Mouse (Mus musculus) CH12F3 (cell line): ENCODE results near the gene Sardh.

Experiments
- in situ Hi-C: fragments of 300-500 bp; cut with MboI; formaldehyde crosslinking; loops from 2 replicates; pipeline ENCODE4 v1.14.3; 2020; ENCODE audit warnings: low sequenced_read_pairs

Gene Sardh

GRCm38 (mm10) chr2:27248211-27248610, at the start of gene Sardh:
Gene Sardh (minus strand): TSS chr2:27248337.
- in situ Hi-C loops: no loop called here

- in situ Hi-C loops: loop anchor here (25.0 kb wide), 1 partner anchor 465 kb away; no protein-coding TSS in a partner anchor
Observed at GRCm38 (mm10) chr2:27296656-27297406, 48.7 kb upstream of the Sardh start.

DNA sequence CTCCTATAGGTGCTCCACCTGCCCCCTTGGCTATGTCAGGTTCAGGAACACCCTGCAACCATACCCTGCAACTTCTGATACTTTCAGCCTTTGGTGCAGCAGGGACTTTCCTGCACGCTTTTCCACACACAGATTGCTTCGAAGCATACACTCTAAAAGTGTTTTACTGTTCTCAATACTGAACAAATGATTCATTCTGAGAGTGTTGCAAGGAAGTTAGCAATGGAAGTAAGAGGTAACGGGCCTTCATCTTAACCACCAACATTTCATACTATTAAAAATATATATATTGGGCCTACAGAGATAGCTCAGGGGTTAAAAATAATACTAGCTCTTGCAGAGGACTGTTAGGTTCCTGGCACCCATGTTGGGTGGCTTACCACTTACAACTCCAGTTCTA, 46.6 kb upstream of the Sardh start:
- in situ Hi-C loops: loop anchor here (25.0 kb wide), 1 partner anchor 468 kb away; no protein-coding TSS in a partner anchor

DNA sequence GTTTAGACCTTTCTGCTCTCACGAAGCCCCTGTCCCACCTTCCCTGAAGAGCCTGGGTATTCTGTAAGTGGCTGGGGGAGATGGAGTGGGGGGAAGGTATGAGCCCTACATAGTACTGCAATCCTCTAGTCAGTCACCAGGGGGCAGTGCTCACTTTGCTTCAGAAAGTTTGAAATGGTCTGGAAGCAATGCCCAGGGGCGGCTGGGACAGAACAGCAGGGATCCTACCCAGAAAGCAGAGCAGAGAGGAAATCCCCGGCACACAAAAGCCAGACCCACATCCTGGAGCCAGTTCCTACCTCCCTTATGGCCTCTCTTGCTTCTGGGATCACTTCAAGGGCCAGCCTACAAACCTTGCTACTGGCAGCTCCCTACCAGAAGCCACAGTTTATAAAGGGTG, 40.9 kb upstream of the Sardh start:
- in situ Hi-C loops: loop anchor here (5.0 to 25.0 kb wide), 2 partner anchors 133 to 473 kb away; no protein-coding TSS in a partner anchor

- in situ Hi-C loops: loop anchor here (5.0 to 25.0 kb wide), 2 partner anchors 135 to 475 kb away; no protein-coding TSS in a partner anchor
Observed at GRCm38 (mm10) chr2:27286971-27287710, 39.0 kb upstream of the Sardh start.

DNA sequence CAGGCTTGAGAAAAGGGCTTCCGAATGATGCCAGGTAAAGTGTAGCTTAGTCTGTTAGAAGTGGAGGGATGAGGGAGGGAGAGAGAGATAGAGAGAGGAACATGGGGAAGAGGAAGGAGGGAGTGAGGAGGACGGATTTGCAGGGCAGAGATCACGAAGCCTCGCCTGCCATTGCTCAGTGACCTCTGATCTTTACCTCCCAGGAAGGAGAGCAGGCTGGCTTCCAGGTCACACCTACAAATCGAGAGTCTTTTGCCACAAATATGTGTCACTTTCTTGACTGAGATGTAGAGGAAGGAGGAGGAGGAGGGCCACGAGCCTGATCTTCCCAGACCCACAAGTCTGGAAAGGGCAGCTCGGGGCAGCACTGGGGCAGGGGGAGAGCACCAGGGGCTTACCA, 36.3 kb upstream of the Sardh start:
- in situ Hi-C loops: loop anchor here (25.0 kb wide), 1 partner anchor 478 kb away; no protein-coding TSS in a partner anchor

DNA sequence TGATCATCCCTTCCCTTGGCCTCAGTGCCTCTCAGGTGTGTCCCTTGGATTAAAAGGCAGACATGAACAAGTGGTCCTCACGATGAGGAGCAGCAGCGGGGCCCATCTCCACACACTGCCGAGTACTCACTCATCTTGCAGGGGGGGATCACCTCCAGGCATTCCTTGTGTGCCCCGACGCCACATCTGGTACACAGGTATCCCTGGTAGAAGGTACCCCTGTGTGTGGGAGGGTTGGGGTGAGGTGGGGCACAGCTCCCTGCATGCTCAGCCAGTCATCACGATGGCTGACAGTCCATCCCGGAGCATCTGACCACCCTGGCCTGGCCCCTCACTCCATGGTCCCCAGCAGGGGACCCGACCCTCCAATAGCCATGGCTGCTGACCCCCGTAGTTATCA, 33.6 kb upstream of the Sardh start:
- in situ Hi-C loops: loop anchor here (25.0 kb wide), 1 partner anchor 481 kb away; no protein-coding TSS in a partner anchor

DNA sequence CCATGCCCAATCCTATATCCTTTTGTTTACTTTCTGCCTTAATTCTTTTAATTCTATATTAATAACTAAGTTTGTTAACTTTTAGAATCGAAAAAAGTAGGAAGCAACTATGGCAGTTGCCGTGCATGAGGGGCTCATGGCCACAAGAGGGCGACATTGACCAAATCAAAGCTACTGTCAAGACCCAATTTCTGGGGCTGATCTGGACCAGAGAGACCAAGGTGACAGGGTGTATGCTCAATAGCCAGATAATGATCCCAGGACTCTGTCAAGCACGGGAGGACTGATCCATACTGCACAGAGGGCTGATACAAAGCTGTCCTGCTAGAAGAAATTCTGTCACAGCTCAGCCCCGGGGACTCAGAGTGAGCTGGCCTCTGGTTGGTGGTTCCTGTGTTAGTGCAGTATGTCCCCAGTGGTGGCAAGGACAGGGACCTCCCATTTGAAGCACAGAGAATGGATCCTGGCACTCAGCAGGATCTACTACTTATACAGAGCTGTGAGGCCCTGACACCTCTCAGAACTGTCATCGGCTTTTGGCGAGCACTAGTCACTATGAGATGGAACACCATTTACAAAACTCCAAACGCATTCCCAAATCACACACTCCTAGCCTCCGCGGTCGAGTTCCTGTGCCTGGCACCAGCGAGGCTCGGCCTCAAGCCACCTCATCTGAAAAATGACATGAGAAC, 32.9 kb upstream of the Sardh start:
- in situ Hi-C loops: loop anchor here (25.0 kb wide), 1 partner anchor 481 kb away; no protein-coding TSS in a partner anchor

DNA sequence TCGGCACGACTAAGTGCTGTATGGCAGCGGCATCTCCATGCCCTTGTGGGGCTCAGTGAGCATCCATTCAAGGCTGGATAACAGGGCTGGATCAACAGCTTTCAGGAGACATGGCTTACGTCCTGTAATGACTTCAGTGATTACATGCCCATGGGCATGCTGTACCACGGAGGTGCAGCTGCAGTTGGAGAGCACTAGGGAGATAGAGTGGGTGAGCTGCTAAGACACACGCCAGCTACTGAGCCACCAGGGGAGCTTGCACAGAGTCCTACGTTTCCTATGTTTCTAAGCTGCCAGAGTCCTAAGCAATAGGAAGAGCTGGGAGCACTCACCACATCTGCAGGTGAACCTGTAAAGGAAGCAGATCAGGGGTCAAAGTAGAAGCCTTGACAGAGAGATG, 30.7 kb upstream of the Sardh start:
- in situ Hi-C loops: loop anchor here (25.0 kb wide), 1 partner anchor 483 kb away; no protein-coding TSS in a partner anchor

DNA sequence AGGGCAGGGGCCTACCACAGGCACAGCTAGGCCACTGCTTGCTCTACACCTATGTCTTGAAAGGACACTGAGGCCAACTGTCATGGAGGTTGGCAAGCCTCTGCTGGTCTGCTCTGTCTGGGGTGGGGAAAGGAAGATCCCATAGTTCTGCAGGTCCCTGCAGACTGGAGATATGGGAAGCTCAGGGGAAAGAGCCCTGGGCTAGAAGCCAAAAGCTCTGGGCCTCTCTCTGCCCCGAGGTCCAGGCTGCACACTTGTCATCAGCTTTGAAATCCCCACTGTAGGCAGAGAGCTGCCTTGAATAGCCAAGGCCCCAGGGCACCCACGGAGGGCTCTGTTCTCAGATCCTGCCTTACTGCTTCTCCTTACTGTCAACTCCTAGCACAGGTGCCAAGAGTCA, 20.2 kb upstream of the Sardh start:
- in situ Hi-C loops: no loop called here

DNA sequence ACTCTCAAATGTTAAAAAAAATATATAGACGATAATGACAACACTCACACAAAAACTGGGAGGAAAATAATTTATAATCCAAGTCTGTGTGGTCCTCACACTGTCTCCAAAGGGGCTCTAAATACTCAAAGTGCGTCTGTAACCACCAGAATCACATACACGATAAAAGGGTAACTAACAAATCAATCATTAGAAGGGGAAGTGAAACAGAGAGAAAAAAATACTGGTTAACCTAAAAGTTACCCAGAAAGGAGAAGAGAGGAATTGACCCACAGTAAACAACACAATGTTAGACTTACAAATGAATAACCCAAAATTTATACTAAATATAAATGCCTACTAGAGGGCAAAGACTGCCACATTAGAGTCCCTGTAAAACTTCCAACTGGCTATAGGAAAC, 17.7 kb upstream of the Sardh start:
- in situ Hi-C loops: no loop called here

DNA sequence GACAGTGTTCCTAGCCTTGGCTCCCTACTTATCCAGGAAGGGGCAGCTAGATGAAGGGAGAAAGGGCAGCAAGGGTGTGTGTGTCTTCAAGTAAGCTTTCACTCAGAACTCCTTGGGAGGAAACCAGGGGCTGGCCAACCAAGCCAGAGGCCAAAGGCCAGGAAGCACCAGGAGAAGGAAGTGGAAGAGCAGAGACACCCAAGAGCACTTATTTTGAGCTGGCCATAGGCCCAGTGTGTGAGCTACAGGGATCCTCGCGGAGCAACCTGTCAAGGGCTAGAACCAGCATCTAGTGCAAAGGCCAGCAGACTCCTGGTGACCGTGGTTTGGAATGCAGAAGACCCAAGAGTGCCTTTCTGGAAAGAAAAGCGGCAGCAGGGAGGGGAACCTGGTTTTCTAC, 14.8 kb upstream of the Sardh start:
- in situ Hi-C loops: no loop called here

GRCm38 (mm10) chr2:27251434-27251833, 3.3 kb upstream of the Sardh start:
- in situ Hi-C loops: no loop called here

- in situ Hi-C loops: no loop called here
Observed at GRCm38 (mm10) chr2:27247487-27247863, 662 bp downstream of the Sardh start.

DNA sequence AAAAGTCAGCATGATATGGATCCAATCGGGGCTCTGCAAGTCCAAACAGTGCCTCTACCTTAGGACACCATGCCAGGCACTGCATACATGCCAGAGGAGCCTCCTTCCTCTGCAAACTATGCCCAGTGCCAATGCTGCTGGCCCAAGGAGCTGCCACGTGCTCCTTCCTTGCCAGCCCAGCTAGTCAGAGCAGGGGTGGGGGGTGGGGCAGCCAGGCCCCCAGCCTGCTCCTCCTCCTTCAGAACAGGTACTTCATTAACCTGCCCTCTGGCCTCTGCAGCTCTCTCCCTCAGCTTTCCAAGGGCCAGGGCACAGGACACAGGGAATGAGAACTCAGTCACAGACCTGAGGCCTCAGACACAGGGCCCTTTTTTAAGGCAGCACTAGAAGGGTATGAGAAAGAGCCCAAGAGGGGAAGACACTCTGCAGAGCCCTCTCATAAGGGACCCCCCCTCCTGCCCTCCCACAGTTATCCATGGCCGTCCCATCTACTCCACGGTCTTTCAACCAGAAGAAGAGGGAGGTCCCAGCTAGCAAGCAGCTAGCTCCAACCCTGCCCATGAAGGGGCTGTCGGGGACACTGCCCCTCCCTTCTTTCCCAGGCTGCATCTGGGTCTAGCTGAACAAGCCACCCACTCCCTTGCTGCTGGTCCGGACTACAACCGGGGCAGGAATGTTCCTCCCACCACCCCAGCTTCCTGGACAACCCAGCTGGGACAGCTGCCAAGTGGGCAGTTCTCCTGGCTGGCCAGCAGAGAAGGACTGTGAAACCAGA, 1.2 kb downstream of the Sardh start:
- in situ Hi-C loops: no loop called here

DNA sequence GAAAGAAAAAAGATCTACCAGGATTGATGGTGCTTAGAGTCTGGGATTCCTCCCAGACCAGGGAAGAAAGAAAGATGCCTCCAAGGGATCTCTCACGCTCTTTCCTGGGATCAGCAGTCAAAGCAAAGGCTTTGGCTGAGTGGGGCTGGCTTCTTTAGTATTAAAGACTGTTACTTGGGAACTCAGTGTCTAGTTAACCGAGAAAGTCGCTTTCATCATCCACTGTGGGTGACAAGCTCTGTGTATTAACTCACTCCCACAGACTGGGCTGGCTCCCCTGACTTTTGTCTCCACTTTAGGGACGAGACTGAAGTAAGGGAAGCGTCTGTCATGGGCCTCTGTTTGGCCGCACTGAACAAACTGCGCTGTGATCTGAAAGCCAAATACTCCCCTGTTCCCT, 2.2 kb downstream of the Sardh start:
- in situ Hi-C loops: no loop called here

- in situ Hi-C loops: no loop called here
Observed at GRCm38 (mm10) chr2:27237342-27237741, 10.8 kb downstream of the Sardh start.

DNA sequence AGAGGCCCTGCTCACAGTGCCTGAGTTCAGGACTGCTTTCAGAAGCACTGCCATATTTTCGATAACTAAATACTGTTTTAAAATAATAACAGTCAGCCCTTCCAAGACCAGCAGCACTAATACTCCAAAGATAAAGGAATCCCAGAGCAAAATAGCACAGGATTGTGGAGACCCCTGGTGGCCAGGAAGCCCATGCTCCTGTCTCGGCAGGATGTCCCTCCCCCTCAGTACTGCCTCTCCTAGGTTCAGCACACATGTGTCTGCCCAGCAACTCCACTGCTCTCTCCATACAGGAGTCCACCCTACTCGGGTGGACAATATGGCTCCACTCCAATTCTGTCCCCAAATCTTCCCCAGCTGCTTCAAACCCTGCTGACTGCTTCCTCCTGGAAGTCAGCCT, 12.4 kb downstream of the Sardh start:
- in situ Hi-C loops: no loop called here

GRCm38 (mm10) chr2:27232376-27232775, 15.8 kb downstream of the Sardh start:
- in situ Hi-C loops: loop anchor here (5.0 kb wide), 1 partner anchor 155 kb away; the partner anchor contains the start of gene Adamtsl2

GRCm38 (mm10) chr2:27229481-27230105, 18.5 kb downstream of the Sardh start:
- in situ Hi-C loops: loop anchor here (5.0 kb wide), 1 partner anchor 152 kb away; the partner anchor contains the start of gene Adamtsl2
